Mouse (Mus musculus) mature B cell (primary cell): Measurements from ENCODE around the gene 9930111J21Rik2.
"Not testable (repeated sequence)": the region's sequence is repeated elsewhere in the genome, so short reads cannot be mapped to it uniquely, and the experiment has no call there.

Experiments used
- in situ Hi-C: fragments of 300-500 bp; cut with MboI; formaldehyde crosslinking; loops from 2 replicates; pipeline ENCODE4 v1.14.3; 2019

9930111J21Rik2 gene

DNA sequence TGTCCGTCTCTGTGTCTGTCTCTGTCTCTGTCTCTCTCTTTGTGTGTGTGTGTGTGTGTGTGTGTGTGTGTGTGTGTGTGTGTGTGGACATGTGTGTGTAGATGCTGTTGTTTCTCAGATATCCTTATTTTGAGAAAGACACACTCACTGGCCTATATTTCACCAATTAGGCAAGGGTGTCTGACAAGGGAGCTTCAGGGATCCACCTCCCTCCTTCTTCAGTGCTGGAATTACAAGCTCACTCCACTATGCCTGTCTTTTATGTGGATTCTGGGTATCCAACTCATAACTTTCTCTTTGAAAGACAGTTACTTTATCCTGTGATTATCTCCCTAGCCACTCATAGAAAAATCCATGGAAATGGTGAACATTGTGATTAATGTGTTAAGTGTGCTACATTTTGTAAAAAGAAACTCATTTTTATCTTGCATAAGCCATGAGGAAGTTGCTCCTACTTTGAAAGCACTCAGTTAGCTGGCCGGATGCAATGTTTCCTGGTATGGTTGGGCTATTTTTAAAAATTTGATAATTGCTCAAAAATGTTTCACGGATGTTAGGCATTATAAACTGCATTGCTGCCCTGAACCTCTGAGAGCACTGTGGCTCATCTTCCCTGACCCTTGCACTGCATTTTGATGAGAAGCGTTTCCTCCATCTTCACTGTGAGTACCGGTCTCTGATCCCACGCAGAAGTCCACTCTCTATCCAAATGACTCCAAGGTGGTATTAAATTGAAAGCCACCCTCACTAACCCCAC is 25.1 kb upstream of the 9930111J21Rik2 start, which contains the start of gene Ifi47:
Gene Ifi47, plus strand, starts transcription at position 587 of the 757 bp plus-strand sequence.
- in situ Hi-C loops: not testable (repeated sequence)

DNA sequence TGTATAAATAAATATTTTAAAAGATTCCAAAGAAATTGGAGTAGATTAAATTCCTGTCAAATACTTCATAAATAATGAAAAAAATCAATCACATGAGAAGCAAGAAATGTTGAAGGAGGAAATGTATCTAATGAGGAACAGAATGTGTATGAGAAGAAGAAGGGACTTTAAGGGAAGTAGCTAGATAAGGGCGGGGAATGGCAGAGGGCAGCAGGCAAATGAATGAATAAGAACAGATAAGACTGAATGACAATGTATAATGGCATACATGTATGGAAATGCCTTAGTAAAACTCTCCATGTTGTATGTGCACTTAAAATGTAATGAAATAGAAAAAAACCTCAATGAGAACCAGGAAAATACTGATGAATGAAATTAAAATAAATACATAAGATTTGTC is 17.3 kb upstream of the 9930111J21Rik2 start:
- in situ Hi-C loops: no loop called here

DNA sequence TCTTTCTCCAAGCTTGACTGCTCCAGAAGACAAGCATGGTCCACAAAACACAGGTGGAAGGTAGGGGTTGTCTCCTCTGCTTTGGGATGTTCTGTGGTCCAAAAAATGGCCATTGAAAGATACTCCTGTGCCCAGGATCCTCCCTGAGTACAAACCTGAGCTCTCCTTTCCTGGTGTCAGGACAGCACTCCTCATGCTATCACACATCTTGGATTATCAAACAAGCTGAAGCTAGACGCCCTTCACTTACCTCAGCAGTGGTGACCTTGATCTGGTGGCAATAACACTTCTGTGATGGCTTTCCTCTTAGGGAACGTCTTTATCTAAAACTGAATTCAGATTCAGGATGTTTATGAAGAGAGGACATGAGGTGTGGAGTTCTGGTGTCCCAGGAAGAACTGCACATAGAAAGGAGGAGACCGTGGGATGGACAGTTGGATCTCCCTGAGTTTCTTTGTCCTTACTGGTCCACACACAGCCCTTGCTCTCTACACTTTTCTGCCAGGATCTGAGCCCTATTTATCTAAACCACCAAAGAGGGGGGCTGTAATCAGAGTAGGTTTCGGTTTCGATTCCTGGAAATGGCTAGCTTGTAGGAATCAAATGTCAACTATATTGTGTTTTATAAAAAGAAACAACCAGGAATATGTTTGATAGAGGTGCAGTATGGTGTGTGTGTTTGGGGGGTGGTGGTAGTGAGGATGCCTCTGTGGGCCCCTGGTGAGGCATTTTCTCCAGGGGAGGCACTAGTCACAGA is 12.8 kb upstream of the 9930111J21Rik2 start, which contains the start of gene Tgtp2:
Gene Tgtp2, minus strand, starts transcription at position 494 of the 757 bp plus-strand sequence.
- in situ Hi-C loops: not testable (repeated sequence)

DNA sequence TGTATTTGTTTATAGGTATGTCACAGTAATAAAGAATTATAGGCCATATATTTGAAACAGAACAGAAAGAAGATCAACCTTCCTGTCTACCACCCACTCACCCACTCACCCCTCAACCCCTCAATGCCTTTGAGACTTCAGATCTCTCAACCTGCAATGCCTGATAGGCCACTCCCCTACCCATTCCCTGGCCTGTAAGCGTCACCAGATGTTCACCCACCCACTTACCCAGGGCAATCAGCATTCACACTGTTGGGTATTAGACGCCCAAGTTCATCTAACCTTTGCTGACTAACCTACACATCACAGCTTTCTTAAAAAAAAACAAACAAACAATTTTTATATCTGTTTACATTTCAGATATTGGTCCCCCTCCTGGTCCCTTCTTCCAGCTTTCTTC is 10.8 kb upstream of the 9930111J21Rik2 start:
- in situ Hi-C loops: not testable (repeated sequence)

DNA sequence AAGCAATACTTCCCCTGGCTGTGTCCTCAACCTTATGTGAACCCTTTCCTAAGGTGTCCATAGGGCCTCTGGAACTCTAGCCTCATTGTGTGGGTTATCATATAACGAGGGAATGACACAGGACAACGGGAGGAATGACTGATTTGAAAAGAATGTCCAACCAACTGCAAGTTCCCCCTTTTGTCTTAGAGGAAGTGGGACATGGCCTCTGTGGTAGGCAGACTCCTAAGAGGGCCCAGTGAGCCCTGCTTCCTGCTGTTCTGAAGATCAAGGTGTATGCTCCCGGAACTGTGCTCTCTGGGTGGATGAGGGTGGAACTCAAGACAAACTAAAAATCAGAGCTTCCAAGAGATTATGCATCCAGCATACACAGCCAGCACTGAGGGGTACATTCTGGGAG is 9.0 kb upstream of the 9930111J21Rik2 start:
- in situ Hi-C loops: not testable (repeated sequence)

DNA sequence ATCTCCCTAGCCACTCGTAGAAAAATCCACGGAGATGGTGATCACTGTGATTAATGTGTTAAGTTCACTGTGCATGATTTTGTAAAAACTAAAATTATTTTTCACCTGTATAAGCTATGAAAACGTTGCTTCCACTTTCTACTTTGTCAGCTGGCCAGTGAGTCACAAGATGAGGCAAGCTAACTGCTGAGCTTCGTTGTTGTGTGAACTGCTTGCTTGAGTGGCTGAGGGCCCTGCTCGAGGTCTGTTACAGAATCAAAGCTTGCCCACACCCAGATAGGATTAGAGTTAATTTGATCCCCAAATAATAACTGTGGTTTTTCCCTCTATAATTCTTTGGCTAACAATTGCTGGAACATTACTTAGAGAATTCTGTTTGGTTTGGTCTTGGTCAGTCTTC is 852 bp upstream of the 9930111J21Rik2 start:
- in situ Hi-C loops: not testable (repeated sequence)

DNA sequence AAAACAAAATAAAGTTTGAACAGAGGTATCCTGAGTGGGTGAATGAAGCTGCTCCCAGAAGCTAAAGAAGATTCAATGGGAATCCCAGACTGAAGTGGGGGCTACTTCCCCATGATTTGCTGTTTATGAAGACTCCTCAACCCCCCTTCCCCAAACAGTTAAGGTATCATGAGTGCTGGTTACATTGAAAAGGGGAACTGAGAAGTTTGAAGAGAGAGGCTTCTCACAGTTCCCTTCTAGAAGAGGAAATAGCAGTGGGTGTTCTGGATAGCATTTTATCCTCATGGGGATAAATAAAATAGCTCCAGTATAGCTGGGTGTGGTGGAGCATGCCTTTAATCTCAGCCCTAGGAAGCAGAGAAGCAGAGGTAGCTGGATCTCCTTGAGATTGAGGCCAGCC is 978 bp downstream of the 9930111J21Rik2 start:
- in situ Hi-C loops: not testable (repeated sequence)

DNA sequence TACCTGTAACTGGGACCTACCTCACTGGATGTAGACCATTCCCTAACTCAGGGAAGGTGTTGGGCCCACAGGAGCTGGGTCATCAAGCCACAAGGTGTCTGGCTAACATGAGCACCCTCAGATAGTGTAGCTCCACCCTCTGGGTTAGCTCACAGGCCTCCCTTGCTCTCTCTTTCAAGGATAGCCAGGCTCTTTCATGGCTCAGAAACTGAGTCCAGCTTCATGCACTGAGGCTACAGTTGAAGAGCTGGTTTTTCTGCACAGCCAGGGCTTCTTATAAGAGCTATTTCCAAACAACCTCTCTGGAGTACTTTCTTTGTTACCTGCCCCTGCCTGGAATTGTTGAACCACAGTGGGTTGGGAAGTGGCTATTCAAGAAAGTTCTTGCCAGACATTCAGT is 39.0 kb downstream of the 9930111J21Rik2 start:
- in situ Hi-C loops: not testable (repeated sequence)

DNA sequence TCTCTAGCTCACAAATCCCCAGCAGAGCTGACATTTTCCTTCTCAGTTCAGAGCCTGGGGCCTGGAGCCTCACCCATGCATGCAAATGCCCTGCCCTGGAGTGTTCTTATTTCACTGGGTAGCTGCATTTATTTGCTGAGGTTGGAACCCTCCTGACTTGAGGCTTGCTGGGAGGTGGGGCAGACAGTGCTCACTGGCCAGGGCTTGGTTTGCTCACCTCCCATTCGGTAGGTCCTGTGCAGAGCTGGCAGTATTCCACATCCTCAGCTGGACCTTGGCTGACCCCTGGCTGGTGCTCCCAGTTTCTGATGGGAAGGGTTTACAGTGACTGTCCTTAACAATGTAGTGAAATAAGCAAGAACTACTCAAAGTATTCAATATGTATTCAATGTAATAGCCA is 44.3 kb downstream of the 9930111J21Rik2 start:
- in situ Hi-C loops: not testable (repeated sequence)

DNA sequence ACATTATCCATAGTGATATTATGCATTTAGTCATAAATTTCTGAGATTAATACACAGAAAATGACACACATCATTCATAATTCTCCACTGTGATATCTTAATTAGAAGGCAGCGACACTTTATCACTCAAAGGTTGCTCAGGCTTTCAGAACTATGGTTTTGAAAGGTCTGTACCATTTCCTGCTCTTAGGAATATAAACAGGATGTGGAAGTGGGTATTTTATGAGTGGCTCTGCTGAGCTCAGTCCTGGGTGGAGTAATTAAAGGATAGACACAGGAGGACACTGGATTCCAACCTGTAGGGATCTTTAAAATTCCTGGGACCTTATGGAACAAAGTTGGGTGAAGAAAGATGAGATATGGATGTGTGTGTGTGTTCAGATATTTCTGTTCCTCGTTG is 44.7 kb downstream of the 9930111J21Rik2 start:
- in situ Hi-C loops: not testable (repeated sequence)

DNA sequence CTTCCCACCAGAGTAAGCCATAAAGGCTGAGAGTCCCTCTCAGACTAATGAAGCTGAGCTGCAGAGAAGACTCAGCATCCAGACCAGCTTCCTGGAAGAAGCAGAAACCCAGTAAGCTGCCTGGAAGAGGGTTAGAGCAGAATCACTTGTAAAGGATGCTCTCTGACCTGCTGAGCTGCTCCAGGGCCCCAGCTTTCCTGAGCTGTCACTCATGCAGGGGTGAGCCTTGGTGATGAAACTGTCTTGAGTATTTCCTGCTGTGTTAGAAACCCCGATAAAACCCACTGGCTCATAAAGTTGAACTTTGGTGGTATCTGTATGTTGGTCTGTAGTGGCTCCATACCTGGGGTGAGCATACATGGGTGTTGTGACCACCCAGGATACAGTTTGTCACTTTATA is 50.6 kb downstream of the 9930111J21Rik2 start:
- in situ Hi-C loops: not testable (repeated sequence)

DNA sequence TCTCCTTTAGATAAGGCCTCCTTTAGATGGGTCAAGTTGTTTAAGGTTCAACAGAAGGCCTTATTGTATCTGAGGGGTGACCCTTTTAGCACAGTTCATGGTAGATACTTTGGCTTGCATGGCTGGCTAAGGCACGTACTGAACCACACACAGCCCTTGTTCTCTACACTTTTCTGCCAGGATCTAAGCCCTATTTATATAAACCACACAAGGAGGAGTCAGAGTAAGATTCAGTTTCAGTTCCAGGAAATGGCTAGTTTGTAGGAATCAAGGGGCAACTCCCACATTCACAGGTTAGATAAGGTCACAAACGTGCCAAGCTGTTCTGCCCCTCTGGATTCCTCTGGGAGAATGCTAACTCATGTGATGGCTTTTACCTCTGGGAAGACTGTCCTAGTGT is 57.0 kb downstream of the 9930111J21Rik2 start, which contains the start of gene Tgtp1:
Gene Tgtp1, minus strand, starts transcription at position 155 of the 400 bp plus-strand sequence.
- in situ Hi-C loops: not testable (repeated sequence)

DNA sequence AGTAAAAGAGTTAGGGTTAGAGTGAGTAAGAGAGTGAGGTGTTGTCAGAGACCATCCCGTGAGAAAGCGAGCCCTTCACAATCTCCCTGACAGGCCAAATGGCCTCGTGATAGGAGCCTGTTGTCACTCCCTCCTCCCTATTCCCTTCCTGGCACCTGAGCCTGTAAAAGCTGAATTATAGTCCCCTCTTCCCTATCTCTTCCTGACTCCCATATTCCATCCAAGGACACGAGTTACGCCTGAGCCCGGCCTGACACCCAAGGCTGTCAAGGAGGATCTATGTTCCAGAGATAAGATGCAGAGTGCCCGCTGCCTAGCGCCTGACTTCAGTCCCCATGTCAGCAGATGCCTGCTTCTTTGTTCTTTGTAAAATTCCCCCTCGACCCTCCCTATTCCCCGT is 57.7 kb downstream of the 9930111J21Rik2 start:
- in situ Hi-C loops: not testable (repeated sequence)

DNA sequence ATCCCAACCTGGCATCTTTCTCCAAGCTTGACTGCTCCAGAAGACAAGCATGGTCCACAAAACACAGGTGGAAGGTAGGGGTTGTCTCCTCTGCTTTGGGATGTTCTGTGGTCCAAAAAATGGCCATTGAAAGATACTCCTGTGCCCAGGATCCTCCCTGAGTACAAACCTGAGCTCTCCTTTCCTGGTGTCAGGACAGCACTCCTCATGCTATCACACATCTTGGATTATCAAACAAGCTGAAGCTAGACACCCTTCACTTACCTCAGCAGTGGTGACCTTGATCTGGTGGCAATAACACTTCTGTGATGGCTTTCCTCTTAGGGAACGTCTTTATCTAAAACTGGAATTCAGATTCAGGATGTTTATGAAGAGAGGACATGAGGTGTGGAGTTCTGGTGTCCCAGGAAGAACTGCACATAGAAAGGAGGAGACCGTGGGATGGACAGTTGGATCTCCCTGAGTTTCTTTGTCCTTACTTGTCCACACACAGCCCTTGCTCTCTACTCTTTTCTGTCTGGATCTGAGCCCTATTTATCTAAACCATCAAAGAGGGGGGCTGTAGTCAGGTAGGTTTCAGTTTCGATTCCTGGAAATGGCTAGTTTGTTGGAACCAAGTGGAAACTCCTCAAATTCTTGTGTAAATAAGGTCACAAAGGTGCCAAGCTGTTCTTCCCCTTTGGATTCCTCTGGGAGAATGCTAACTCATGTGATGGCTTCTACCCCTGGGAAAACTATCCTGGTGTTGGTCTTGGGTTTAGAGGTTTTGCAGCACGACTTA is 59.1 kb downstream of the 9930111J21Rik2 start, which contains the start of gene Gm12185:
Gene Gm12185, minus strand, starts transcription at position 487 of the 781 bp plus-strand sequence.
- in situ Hi-C loops: not testable (repeated sequence)

DNA sequence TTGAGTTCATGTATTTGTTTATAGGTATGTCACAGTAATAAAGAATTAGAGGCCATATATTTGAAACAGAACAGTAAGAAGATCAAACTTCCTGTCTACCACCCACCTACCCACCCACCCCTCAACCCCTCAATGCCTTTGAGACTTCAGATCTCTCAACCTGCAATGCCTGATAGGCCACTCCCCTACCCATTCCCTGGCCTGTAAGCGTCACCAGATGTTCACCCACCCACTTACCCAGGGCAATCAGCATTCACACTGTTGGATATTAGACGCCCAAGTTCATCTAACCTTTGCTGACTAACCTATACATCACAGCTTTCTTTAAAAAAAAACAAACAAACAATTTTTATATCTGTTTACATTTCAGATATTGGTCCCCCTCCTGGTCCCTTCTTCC is 61.1 kb downstream of the 9930111J21Rik2 start:
- in situ Hi-C loops: not testable (repeated sequence)

DNA sequence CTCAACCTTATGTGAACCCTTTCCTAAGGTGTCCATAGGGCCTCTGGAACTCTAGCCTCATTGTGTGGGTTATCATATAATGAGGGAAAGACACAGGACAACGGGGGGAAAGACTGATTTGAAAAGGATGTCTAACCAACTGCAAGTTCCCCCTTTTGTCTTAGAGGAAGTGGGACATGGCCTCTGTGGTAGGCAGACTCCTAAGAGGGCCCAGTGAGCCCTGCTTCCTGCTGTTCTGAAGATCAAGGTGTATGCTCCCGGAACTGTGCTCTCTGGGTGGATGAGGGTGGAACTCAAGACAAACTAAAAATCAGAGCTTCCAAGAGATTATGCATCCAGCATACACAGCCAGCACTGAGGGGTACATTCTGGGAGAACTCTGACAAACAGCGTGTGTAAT is 62.8 kb downstream of the 9930111J21Rik2 start:
- in situ Hi-C loops: not testable (repeated sequence)

DNA sequence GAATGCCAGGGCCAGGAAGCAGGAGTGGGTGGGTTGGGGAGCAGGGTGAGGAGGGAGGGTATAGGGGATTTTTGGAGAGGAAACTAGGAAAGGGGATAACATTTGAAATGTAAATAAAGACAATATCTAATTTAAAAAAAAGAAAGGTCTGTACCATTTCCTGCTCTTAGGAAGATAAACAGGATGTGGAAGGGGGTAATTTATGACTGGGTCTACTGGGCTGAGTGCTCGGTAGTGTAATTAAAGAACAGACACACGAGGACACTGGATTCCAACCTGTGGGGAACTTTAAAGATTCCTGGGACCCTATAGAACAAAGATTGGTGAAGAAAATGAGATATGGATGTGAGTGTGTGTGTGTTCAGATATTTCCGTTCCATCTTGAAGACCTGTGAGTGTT is 68.2 kb downstream of the 9930111J21Rik2 start:
- in situ Hi-C loops: not testable (repeated sequence)

DNA sequence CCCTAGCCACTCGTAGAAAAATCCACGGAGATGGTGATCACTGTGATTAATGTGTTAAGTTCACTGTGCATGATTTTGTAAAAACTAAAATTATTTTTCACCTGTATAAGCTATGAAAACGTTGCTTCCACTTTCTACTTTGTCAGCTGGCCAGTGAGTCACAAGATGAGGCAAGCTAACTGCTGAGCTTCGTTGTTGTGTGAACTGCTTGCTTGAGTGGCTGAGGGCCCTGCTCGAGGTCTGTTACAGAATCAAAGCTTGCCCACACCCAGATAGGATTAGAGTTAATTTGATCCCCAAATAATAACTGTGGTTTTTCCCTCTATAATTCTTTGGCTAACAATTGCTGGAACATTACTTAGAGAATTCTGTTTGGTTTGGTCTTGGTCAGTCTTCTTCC is 71.0 kb downstream of the 9930111J21Rik2 start:
- in situ Hi-C loops: not testable (repeated sequence)

DNA sequence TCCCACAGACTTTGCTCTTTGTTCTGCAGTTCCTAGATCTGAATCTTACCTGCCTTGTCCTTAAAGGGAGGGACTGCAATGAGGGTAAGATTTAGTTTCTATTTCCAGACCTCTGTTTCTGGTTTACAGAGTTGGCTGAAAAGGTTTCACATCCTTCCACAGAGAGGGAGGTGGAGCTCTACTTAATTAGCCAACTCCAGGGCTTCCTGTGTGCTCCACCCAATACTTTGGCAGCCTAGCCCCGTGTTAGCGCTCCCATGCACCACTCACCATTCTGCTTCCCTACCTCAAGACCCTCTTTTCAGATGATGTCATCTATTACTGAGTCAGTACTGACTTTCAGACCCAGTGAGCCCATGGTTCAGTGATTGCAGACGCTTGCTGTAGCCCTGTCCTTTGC is 71.8 kb downstream of the 9930111J21Rik2 start, which contains the start of gene 9930111J21Rik1:
Gene 9930111J21Rik1, minus strand, starts transcription at position 148 of the 400 bp plus-strand sequence.
- in situ Hi-C loops: not testable (repeated sequence)

DNA sequence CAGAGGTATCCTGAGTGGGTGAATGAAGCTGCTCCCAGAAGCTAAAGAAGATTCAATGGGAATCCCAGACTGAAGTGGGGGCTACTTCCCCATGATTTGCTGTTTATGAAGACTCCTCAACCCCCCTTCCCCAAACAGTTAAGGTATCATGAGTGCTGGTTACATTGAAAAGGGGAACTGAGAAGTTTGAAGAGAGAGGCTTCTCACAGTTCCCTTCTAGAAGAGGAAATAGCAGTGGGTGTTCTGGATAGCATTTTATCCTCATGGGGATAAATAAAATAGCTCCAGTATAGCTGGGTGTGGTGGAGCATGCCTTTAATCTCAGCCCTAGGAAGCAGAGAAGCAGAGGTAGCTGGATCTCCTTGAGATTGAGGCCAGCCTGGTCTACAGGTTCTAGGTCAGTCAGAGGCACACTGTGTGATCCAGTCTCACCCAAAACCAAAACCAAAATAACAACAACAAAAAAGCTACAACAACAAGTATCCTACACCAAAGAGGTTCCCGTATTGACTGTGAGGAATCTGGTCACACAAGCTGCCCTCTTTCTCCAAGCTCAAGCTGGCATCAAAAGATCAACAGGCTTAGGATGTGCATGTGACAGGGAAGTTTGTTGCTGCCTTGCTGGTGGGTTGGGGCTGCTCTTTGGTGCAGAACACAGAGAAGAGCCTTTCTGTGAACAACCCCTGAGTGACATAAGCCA is 72.7 kb downstream of the 9930111J21Rik2 start, which contains the start of gene Olfr56:
Gene Olfr56, plus strand, starts transcription at position 650 of the 700 bp plus-strand sequence.
- in situ Hi-C loops: not testable (repeated sequence)

DNA sequence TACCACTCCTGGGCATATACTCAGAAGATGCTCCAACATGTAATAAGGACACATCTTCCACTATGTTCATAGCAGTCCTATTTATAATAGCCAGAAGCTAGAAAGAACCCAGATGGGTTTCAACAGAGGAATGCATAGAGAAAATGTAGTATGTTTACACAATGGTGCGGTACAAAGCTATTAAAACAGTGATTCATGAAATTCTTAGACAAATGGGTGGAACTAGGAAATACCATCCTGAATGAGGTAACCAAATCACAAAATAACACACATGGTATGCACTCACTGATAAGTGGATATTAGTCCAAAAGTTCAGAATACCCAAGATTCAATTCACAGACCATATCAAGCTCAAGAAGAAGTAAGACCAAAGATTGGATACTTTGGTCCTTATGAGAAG is 76.4 kb downstream of the 9930111J21Rik2 start:
- in situ Hi-C loops: not testable (repeated sequence)
